Mouse (Mus musculus): Measurements from ENCODE around the gene Fkbp7. TPM values are rescaled to one million over a fixed set of nuclear protein-coding genes. Genes with fewer than 3 reads are reported as not detected.

The Fkbp7 gene
- polyA plus RNA-seq (2015; fragmentation: Nextera tagmentation; extraction: Ambion mirVana), result 75.1 and 81.9 TPM in 2 replicates

DNA sequence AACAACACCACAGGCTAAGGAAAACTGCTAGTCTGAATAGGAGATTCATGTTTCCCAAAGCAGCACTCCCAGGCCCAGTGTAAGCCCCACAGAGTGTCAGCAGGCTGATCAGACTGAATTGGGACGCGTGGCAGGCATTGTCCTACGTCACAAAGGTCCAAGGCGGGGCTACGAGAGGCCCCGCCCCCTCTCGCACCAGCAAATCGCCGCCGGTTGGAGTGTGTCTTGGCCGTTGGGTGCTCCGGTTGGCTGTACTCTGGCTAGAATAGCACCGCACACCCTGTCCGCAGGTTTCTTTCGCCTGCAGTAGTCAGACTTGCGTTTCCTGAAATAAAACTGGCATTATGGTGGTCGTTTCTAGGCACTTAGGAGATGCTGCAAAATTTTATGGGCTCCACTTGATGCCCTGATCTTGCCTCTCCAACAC is at the start of gene Fkbp7:
Fkbp7 (minus strand) TSS at position 151 of the 427 bp plus-strand sequence.
- Histone ChIP-seq H3K9ac (ENCODE audit: low read length) (peak within 1 kb of the TSS; percentile 85), H3K36me3 (ENCODE audit: control insufficient read depth, insufficient read depth, low read length) (no peaks in the 10 kb centered on the region)
- WGBS, result under 1% methylated on average over 17 of the region's 17 CpGs

DNA sequence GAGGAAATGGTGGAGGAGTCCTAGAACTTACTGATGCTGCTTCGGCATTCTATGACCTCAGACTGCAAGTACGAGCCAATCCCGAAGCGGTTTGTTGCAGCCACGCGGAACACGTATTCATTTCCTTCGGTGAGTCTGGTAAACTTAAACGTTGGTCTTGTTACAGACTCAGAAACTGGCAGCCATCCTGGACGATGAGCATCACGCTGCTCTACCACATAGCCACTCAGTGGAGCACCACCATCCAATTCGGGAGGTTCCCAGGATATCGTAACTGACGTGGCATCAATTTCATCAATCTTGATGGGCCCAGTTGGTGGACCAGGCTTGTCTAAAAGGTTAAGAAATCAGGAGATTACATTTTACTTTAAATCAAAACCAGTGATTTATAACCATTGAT is 46.7 kb upstream of the Fkbp7 start:
- WGBS, result 96% methylated on average over 14 of the region's 14 CpGs
- Histone ChIP-seq H3K4me3 (replicated peaks; ENCODE audit: low read length) (no peak overlapping the region), H3K4me2 (ENCODE audit: low read depth, low read length) (no peak overlapping the region), H3K9me3 (replicated peaks; ENCODE audit: control insufficient read depth, low read length) (peaks cover 18% of the 10 kb centered on the region; the same call in 1 of the 2 replicates), H3K36me3 (ENCODE audit: control insufficient read depth, insufficient read depth, low read length) (no peaks in the 10 kb centered on the region), H3K4me1 (ENCODE audit: control insufficient read depth, insufficient read depth, low read length) (no peaks in the 10 kb centered on the region), H3K27ac (ENCODE audit: low read length) (no peak overlapping the region), H3K27me3 (ENCODE audit: control insufficient read depth, insufficient read depth, low read length) (no peaks in the 10 kb centered on the region), H3K9ac (ENCODE audit: low read length) (no peak overlapping the region)
- no peak for ATAC-seq (ENCODE audit: insufficient read depth, low FRiP score)

More for the DNA sequence above, at the start of gene Fkbp7:
- no peaks in the 10 kb centered on the region for H3K9me3 ChIP-seq (replicated peaks; ENCODE audit: control insufficient read depth, low read length)
- H3K4me3 ChIP-seq (replicated peaks; ENCODE audit: low read length), result peak within 1 kb of the TSS; percentile 63
- peak within 1 kb of the TSS; percentile 92 for H3K27ac ChIP-seq (ENCODE audit: low read length)
- ATAC-seq (ENCODE audit: insufficient read depth, low FRiP score), result peak; percentile 92
- H3K4me1 ChIP-seq (ENCODE audit: control insufficient read depth, insufficient read depth, low read length), result peaks cover 11% of the 10 kb centered on the region
- H3K4me2 ChIP-seq (ENCODE audit: low read depth, low read length), result peak within 1 kb of the TSS; percentile 79
- H3K27me3 ChIP-seq (ENCODE audit: control insufficient read depth, insufficient read depth, low read length), result no peaks in the 10 kb centered on the region

- Histone ChIP-seq H3K4me1 (ENCODE audit: control insufficient read depth, insufficient read depth, low read length) (no peaks in the 10 kb centered on the region), H3K27ac (ENCODE audit: low read length) (no peak overlapping the region), H3K36me3 (ENCODE audit: control insufficient read depth, insufficient read depth, low read length) (peaks cover under 1% of the 10 kb centered on the region; the same call in 1 of the 2 replicates), H3K27me3 (ENCODE audit: control insufficient read depth, insufficient read depth, low read length) (no peaks in the 10 kb centered on the region), H3K4me2 (ENCODE audit: low read depth, low read length) (no peak overlapping the region), H3K4me3 (replicated peaks; ENCODE audit: low read length) (no peak overlapping the region), H3K9me3 (replicated peaks; ENCODE audit: control insufficient read depth, low read length) (peaks cover 34% of the 10 kb centered on the region), H3K9ac (ENCODE audit: low read length) (no peak overlapping the region)
- 61% methylated on average over 8 of the region's 8 CpGs for WGBS
- ATAC-seq (ENCODE audit: insufficient read depth, low FRiP score), result no peak
Observed at GRCm38 (mm10) chr2:76714984-76715383, 42.1 kb upstream of the Fkbp7 start.

DNA sequence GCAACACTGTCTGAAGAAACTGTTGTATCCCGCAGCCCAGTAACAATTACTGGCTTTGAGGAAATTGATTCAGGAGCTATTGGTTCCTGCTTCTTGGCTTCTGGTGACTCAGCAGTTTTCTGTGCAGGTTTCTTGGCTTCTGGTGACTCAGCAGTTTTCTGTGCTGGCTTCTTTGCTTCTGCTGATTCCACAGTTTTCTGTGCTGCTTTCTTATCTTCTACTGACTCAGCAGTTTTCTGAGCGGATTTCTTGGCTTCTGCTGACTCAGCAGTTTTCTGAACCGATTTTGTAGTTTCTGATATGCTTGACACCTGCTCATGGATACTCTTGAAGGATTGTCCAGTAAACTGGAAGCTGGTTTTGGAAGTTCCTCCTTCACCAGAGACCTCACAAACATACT is 35.6 kb upstream of the Fkbp7 start:
- H3K4me3 ChIP-seq (replicated peaks; ENCODE audit: low read length), result no peak overlapping the region
- H3K36me3 ChIP-seq (ENCODE audit: control insufficient read depth, insufficient read depth, low read length), result peaks cover 5% of the 10 kb centered on the region; the same call in 1 of the 2 replicates
- H3K27ac ChIP-seq (ENCODE audit: low read length), result no peak overlapping the region
- WGBS, result 87% methylated on average over 3 of the region's 3 CpGs
- no peak for ATAC-seq (ENCODE audit: insufficient read depth, low FRiP score)
- H3K9ac ChIP-seq (ENCODE audit: low read length), result no peak overlapping the region
- H3K27me3 ChIP-seq (ENCODE audit: control insufficient read depth, insufficient read depth, low read length), result no peaks in the 10 kb centered on the region
- peaks cover 24% of the 10 kb centered on the region for H3K9me3 ChIP-seq (replicated peaks; ENCODE audit: control insufficient read depth, low read length)
- no peaks in the 10 kb centered on the region for H3K4me1 ChIP-seq (ENCODE audit: control insufficient read depth, insufficient read depth, low read length)
- H3K4me2 ChIP-seq (ENCODE audit: low read depth, low read length), result no peak overlapping the region

GRCm38 (mm10) chr2:76705655-76706054 is 32.7 kb upstream of the Fkbp7 start:
- H3K9ac ChIP-seq (ENCODE audit: low read length), result no peak overlapping the region
- no peak overlapping the region for H3K27ac ChIP-seq (ENCODE audit: low read length)
- peaks cover 13% of the 10 kb centered on the region; the same call in 1 of the 2 replicates for H3K9me3 ChIP-seq (replicated peaks; ENCODE audit: control insufficient read depth, low read length)
- WGBS, result 87% methylated on average over 13 of the region's 13 CpGs
- H3K4me3 ChIP-seq (replicated peaks; ENCODE audit: low read length), result no peak overlapping the region
- no peaks in the 10 kb centered on the region for H3K4me1 ChIP-seq (ENCODE audit: control insufficient read depth, insufficient read depth, low read length)
- no peak overlapping the region for H3K4me2 ChIP-seq (ENCODE audit: low read depth, low read length)
- no peaks in the 10 kb centered on the region for H3K27me3 ChIP-seq (ENCODE audit: control insufficient read depth, insufficient read depth, low read length)
- peaks cover 5% of the 10 kb centered on the region; the same call in 1 of the 2 replicates for H3K36me3 ChIP-seq (ENCODE audit: control insufficient read depth, insufficient read depth, low read length)
- no peak for ATAC-seq (ENCODE audit: insufficient read depth, low FRiP score)

GRCm38 (mm10) chr2:76702751-76703150 is 29.8 kb upstream of the Fkbp7 start:
- no peak overlapping the region for H3K9ac ChIP-seq (ENCODE audit: low read length)
- no peaks in the 10 kb centered on the region for H3K9me3 ChIP-seq (replicated peaks; ENCODE audit: control insufficient read depth, low read length)
- no peaks in the 10 kb centered on the region for H3K4me1 ChIP-seq (ENCODE audit: control insufficient read depth, insufficient read depth, low read length)
- no peaks in the 10 kb centered on the region for H3K27me3 ChIP-seq (ENCODE audit: control insufficient read depth, insufficient read depth, low read length)
- no peak for ATAC-seq (ENCODE audit: insufficient read depth, low FRiP score)
- H3K36me3 ChIP-seq (ENCODE audit: control insufficient read depth, insufficient read depth, low read length), result 0 out of 2 replicates have a peak, but pooled peaks cover under 1% of the 10 kb centered on the region
- H3K4me2 ChIP-seq (ENCODE audit: low read depth, low read length), result no peak overlapping the region
- H3K4me3 ChIP-seq (replicated peaks; ENCODE audit: low read length), result no peak overlapping the region
- 70% methylated on average over 5 of the region's 5 CpGs for WGBS
- H3K27ac ChIP-seq (ENCODE audit: low read length), result no peak overlapping the region

DNA sequence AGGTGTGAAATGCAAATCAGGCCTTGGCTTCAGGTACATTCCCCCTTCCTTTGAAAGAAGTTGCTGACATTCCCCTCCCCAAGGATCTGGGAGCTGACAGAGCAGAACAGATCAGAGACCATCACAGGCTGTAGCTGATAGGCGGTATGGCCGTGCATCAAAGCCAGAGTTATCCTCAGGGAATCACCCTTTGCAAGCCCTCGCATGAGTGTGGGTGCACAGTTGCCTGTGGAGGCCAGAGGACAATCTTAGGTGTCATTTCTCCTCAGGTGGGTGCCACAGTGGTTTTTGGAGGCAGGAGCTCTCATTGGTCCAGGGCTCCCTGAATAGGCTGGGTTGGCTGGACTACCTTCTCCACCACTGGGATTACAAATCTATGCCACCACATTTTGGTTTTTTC is 29.3 kb upstream of the Fkbp7 start:
- Histone ChIP-seq H3K9ac (ENCODE audit: low read length) (no peak overlapping the region), H3K4me1 (ENCODE audit: control insufficient read depth, insufficient read depth, low read length) (no peaks in the 10 kb centered on the region), H3K36me3 (ENCODE audit: control insufficient read depth, insufficient read depth, low read length) (peaks cover 7% of the 10 kb centered on the region; the same call in 1 of the 2 replicates), H3K4me2 (ENCODE audit: low read depth, low read length) (no peak overlapping the region), H3K4me3 (replicated peaks; ENCODE audit: low read length) (no peak overlapping the region), H3K9me3 (replicated peaks; ENCODE audit: control insufficient read depth, low read length) (no peaks in the 10 kb centered on the region), H3K27ac (ENCODE audit: low read length) (no peak overlapping the region), H3K27me3 (ENCODE audit: control insufficient read depth, insufficient read depth, low read length) (no peaks in the 10 kb centered on the region)
- WGBS, result 93% methylated on average over 3 of the region's 3 CpGs
- no peak for ATAC-seq (ENCODE audit: insufficient read depth, low FRiP score)

DNA sequence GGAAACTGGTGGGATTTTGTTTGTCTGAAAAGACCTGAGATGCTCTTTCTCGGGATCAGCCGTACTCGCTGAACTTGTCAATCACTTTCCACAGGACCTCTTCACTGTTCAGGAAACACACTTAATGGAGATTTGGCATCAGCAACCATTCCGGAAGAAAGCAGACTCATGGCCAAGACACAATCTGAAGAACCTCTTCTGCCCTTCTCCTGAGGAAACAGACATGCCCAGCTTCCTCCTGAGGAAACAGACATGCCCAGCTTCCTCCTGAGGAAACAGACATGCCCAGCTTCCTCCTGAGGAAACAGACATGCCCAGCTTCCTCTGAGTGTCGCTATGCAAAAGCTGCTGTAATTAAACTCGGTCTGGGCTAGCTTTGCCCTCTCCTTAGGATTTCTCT is 22.4 kb upstream of the Fkbp7 start:
- no peak overlapping the region for H3K4me2 ChIP-seq (ENCODE audit: low read depth, low read length)
- no peak overlapping the region for H3K27ac ChIP-seq (ENCODE audit: low read length)
- no peaks in the 10 kb centered on the region for H3K27me3 ChIP-seq (ENCODE audit: control insufficient read depth, insufficient read depth, low read length)
- no peak for ATAC-seq (ENCODE audit: insufficient read depth, low FRiP score)
- H3K9me3 ChIP-seq (replicated peaks; ENCODE audit: control insufficient read depth, low read length), result no peaks in the 10 kb centered on the region
- 76% methylated on average over 6 of the region's 6 CpGs for WGBS
- no peak overlapping the region for H3K4me3 ChIP-seq (replicated peaks; ENCODE audit: low read length)
- H3K4me1 ChIP-seq (ENCODE audit: control insufficient read depth, insufficient read depth, low read length), result no peaks in the 10 kb centered on the region
- H3K9ac ChIP-seq (ENCODE audit: low read length), result no peak overlapping the region
- H3K36me3 ChIP-seq (ENCODE audit: control insufficient read depth, insufficient read depth, low read length), result peaks cover 7% of the 10 kb centered on the region; the same call in 1 of the 2 replicates

- peaks cover 7% of the 10 kb centered on the region; the same call in 1 of the 2 replicates for H3K36me3 ChIP-seq (ENCODE audit: control insufficient read depth, insufficient read depth, low read length)
- no peak overlapping the region for H3K4me2 ChIP-seq (ENCODE audit: low read depth, low read length)
- H3K27me3 ChIP-seq (ENCODE audit: control insufficient read depth, insufficient read depth, low read length), result no peaks in the 10 kb centered on the region
- ATAC-seq (ENCODE audit: insufficient read depth, low FRiP score), result no peak
- H3K9me3 ChIP-seq (replicated peaks; ENCODE audit: control insufficient read depth, low read length), result no peaks in the 10 kb centered on the region
- H3K9ac ChIP-seq (ENCODE audit: low read length), result no peak overlapping the region
- H3K4me3 ChIP-seq (replicated peaks; ENCODE audit: low read length), result no peak overlapping the region
- 90% methylated on average over 5 of the region's 5 CpGs for WGBS
- H3K27ac ChIP-seq (ENCODE audit: low read length), result no peak overlapping the region
- H3K4me1 ChIP-seq (ENCODE audit: control insufficient read depth, insufficient read depth, low read length), result no peaks in the 10 kb centered on the region
Observed at GRCm38 (mm10) chr2:76693765-76694164, 20.8 kb upstream of the Fkbp7 start.

Data from stomach, embryonic 16.5 days (tissue).